Mouse (Mus musculus) T-helper 17 cell (primary cell): ENCODE data around the gene Tbx21.

ENCODE experiments used
- in situ Hi-C, 2 experiments: fragments of 300-600 bp; cut with MboI, MseI; formaldehyde crosslinking; loops; 1 replicate in 1 of 2; 2 replicates in 1 of 2; pipeline ENCODE4 v1.15.1; 2025; ENCODE audit warnings: high pct_unique_total_duplicates in 2 of 2

Gene Tbx21

DNA sequence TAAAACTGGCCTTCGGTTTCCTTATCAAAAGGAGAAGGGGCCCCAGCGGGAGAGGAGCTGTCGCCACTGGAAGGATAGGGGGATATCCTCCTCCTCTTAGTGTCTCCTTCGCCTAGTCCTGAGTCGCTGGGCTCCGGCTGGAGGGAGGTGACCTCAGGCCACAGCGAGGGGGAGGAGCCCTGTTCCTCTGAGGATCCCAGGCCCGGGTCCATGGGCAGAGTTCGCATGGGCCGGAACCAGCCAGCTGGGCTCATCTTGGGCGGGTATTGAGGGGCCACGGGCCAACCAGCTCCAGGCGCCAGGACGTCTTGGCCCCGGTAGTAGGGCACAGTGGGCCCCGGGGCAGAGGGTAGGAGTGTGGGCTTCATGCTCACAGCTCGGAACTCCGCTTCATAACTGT lies 16.3 kb downstream of the Tbx21 start:
- in situ Hi-C loops: loop anchor here in 1 of 2 experiments (10.0 kb wide), 2 partner anchors 46 to 1734 kb away; no protein-coding TSS in a partner anchor

DNA sequence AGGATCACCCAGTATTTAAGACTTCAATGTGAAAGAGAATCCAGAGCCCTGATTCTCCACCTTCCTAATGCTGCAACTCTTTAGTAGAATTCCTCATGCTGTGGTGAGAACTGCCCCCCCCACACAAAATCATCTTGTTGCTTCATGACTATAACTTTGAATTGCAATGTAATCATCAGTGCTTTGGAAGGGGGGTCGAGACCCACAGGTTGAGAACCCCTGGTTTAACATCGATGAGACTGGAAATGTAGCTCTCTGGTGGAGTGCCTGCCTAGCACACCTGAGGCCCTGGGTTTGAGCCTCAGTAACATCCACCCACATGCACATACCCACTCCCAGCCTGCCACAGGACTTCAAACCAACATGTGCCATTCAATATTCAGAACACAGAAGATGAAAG lies 20.5 kb downstream of the Tbx21 start:
- in situ Hi-C loops: loop anchor here in 1 of 2 experiments (10.0 kb wide), 2 partner anchors 50 to 1730 kb away; no protein-coding TSS in a partner anchor

DNA sequence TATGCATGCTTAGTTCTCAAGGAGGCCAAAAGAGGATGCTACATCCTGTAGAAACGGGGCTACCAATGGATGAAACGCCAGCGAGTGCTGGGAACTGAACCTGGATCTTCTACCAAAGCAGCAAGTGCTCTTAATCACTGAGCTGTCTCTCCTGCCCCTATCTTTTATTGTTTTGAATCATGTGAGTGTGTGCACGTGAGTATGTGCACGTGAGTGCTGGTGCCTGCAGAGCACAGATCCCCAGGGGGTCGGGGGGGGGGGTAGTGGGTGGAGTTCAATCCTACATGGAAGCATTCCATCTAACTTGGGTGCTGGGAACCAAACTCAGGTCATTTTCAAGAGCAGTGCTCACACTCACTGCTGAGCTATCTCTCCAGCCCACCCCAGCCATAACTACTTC lies 28.8 kb downstream of the Tbx21 start:
- in situ Hi-C loops: no loop called here

GRCm38 (mm10) chr11:97084821-97085505 lies 30.2 kb downstream of the Tbx21 start:
- in situ Hi-C loops: no loop called here

DNA sequence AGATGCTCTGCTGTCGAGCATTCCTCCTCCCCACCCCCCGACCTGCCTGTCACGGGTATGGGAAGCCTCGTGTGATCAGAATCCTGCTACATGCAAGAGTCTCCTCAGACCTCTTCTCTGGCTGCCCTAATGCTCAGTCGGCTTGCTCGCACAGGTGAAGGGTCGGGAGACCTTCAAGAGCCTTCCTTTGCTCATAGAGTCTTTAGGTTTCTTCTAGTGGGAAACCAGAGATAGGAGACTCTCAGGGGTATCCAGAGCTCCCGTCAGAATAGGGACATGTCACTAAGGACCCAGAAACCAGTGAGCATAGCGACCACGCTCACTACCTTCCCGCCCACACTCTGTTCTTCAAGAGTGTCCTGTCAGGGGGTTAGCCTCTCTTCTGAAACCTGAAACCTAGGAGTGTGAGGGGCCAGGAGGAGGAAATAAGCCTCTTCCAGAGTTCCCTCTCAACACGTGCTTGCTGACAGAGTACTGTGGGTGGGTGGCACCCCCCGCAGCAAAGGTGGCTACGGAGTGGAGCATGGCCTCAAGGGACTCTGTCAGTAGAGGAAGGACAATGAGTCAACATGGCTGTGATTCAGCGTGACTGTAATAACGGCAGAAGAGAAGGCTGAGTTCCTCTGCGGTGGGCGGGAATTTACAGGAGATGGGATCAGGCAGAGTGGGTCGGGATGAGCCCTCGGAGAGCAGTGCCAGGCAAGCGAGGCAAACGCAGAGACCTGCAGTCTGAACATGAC lies 31.6 kb downstream of the Tbx21 start:
- in situ Hi-C loops: no loop called here

GRCm38 (mm10) chr11:97082977-97083376 lies 32.2 kb downstream of the Tbx21 start:
- in situ Hi-C loops: no loop called here

DNA sequence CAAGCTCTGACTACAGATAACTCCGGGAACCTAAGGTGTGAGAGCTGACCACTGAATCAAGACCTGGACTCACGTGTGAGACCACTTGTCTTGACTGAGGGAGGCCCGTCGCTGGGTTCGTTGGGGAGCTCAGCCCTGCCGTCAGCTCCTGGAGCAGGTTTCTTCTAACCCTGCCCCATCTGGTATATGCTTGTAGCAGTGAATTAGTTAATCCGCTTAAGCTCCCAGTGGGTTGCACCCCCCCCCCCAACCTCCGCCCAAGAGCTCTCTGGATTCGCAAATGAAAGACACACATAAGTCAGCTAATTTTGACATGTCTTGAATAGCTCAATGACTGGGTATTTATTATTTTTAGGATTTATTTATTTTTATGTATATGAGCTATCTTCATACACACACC lies 34.8 kb downstream of the Tbx21 start:
- in situ Hi-C loops: no loop called here

DNA sequence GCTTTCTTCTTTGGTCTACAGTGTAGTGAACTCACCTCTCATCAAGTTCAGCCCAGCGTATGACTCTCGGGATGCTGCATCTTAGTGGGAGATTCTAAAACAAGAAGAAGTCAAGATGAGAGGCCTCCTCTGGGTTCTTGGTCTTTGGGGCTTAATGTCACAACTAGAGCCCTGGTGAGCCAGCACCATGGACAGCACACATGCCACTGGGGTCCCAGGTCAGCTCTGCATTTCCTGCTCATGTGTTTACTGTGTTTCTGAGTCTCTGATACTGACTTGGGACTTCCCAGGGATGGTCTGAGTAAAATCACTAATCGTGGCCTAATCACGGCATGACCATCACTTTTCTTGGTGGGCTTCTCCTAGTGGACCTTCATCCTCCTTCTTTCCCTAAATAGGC lies 36.4 kb downstream of the Tbx21 start:
- in situ Hi-C loops: no loop called here

GRCm38 (mm10) chr11:97074235-97074634 lies 40.9 kb downstream of the Tbx21 start:
- in situ Hi-C loops: no loop called here

GRCm38 (mm10) chr11:97072533-97072932 lies 42.6 kb downstream of the Tbx21 start:
- in situ Hi-C loops: no loop called here

DNA sequence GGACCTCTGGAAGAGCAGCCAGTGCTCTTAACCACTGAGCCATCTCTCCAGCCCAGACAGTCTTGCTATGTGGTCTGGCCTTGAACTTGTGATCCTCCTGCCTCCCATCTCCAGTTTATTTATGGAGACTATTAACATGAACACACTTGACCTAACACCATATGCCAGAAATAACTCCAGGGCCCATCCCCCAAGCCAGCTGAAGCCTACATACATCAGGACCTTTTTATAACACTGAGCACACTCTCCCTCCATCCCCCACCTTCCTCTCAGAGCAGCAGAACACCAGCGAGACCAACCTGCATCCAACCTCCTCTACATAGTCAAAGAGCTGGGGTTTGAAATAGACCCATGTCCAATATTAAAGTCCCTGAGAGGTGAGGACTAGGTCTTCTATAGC lies 44.0 kb downstream of the Tbx21 start:
- in situ Hi-C loops: no loop called here

DNA sequence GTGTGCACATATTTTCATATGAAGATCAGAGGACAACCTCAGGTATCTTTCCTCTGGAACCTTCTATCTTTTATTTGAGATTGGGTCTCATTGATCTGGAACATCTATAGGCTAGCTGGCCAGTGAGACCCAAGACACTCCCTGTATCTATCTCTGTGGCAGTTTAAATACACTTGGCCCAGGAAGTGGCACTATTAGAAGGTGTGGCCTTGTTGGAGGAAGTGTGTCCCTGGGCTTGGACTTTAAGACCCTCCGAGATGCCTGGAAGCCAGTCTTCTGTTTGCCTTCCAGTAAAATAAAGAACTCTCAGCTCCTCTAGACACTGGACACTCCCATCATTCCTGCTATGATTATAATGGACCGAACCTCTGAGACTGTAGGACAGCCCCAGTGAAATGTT lies 45.4 kb downstream of the Tbx21 start:
- in situ Hi-C loops: no loop called here

- in situ Hi-C loops: no loop called here
Observed at GRCm38 (mm10) chr11:97069333-97069732, 45.8 kb downstream of the Tbx21 start.

DNA sequence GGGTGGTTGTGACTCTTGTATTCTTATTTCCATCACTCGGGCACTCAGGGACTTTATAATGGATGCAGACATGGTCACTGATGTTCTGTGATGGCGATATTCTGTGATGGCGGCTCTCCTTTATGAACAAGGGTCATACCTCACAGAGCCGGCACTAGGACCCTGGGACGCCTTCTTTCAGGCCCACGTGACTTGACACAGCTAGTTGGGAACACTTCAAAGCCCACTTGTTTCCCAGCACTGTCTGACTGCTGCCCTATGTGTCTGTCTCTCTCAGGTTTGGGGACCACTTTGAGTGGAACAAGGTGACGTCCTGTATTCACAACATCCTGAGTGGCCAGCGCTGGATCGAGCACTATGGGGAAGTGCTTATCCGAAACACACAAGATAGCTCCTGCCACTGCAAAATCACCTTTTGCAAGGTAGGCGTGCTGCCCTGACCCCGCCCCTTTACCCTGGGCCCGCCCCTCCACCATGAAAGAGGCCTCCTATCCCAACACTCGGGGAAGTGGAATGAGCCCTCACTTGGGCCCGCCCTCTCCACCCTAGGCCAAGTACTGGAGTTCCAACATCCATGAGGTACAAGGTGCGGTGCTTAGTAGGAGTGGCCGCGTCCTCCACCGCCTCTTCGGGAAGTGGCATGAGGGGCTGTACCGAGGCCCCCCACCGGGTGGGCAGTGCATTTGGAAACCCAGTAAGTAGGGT lies 48.3 kb downstream of the Tbx21 start:
- in situ Hi-C loops: no loop called here

- in situ Hi-C loops: no loop called here
Observed at GRCm38 (mm10) chr11:97065538-97066295, 49.4 kb downstream of the Tbx21 start.

DNA sequence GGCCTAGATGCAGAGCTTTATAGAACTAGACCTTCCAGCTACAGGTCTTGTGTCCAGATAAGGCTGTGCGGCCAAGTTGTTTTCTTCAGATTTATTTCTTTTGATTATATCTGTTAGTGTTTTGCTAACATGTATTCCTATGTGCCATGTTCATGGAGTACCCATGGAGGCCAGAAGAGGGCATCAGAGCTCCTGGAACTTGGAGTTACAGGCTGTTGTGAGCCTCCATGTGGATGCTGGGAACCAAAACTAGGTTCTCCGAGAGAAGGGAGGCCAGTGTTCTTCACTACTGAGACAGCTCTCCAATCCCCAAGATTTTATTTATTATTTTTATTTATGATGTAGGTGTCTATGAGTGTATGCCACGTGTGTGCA lies 51.2 kb downstream of the Tbx21 start:
- in situ Hi-C loops: no loop called here

DNA sequence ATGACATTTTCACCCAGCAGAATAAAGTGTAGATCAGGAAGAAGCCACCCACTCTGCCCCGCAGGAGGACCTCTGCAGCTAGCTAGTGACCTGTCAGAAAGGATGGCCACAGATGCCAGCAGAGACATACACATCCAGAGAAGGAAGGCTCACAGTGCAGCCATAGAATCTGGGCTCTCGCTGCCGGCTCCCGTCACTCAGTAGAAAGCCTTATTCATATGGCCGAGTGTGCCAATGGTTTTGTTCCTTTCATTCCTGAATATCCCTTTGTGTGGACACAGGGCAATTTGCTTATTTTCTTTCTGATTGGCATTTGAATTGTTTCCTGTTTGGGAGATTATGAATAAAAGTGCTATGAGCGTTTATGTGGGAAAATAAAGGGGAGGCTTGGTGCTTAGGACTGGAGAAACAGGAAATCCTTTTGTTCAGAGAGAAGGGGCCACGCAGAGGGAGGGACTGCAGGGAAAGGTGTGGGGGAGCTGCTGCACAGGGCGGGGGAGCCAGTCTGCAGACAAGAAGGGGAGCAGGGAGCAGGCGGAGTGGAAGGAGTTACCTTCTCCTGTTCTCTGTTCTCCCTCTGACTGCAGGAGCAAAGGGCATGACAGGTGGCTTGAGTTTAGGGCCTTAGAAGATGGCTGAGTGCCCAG lies 51.7 kb downstream of the Tbx21 start:
- in situ Hi-C loops: no loop called here

DNA sequence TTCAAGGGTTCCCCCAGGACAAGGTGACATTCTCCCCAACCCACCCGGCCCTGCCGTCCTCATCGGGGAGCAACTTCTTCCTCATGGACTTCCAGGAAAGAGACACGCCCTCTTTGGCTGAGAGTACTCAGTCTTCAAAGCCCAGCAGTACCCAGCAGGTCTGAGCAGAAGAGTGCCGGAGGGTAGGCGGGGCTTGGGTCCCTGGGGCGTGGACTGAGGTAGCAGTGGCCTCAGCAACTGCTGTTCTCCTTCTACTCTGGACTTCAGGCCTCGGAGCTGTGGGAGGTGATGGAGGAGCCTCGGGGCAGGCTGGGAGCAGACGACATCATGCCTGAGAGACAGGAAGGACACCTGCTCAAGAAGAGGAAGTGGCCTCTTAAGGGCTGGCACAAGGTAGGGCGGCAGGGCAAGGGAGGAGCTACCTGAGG lies 62.9 kb downstream of the Tbx21 start:
- in situ Hi-C loops: no loop called here

- in situ Hi-C loops: no loop called here
Observed at GRCm38 (mm10) chr11:97050944-97051586, 64.1 kb downstream of the Tbx21 start.

- in situ Hi-C loops: no loop called here
Observed at GRCm38 (mm10) chr11:97050216-97050943, 64.8 kb downstream of the Tbx21 start, which contains the start of gene Osbpl7. Osbpl7 (plus strand) TSS chr11:97050628.
